In the genomic region with DNA sequence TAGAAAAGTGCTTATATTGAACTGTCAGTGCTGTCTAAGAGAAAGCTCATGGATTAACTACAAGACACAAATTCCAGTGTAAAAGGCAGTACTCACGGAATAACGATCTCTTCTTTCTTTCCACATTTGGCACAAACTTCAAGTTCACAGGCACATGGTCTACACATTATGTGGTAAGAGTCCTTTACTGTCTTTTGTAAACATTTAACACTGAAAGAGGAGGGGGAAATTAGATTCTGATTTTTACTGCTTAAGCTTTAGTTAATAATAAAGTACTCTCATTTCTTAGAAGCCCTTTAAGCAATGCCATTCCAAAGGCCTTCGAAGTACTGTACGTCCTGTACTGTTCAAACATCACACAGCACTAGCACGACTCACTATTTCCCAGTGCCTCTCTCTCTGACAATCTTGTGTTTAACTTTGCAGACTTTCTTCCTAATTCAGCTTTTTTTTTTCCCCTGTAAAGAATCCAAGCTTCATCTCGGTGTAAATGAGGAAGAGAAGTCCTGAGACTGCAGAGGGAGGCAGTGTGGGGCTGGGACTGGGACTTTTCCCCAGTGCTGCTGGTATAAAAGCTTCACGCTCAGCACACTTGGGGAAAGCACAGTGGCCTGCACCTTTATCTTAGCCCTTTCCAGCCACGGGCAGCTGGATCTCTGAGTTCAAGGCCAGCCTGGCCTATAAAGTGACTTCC, we compare ENCODE assay signal across 20 mouse cellular contexts. TPM values are rescaled to one million over a fixed set of nuclear protein-coding genes. Genes with fewer than 3 reads are reported as not detected.
DNase-seq lines count a peak whose midpoint lies in the region; ATAC-seq and TF ChIP-seq lines count a peak whose summit lies in the region.
"Had no signal": no experiment of that assay in that cellular context is flagged by ENCODE, and none has a peak within 500 bp of the region (broad histone marks: within the 10 kb centered on the region; RNA-seq: fewer than 3 reads in every experiment).

No protein-coding gene starts in this region.

- no peak overlapping the region for H3K9ac ChIP-seq in forebrain, embryonic 16.5 days (replicated peaks; ENCODE audit: low read depth, low read length)
- no peak overlapping the region for H3K9ac ChIP-seq in liver, postnatal 0 days (replicated peaks)
- no peak overlapping the region for H3K9ac ChIP-seq in embryonic facial prominence, embryonic 15.5 days
- 0 out of 2 replicates have a peak overlapping the region, but pooled peaks have one; percentile 4 for H3K9ac ChIP-seq in stomach, embryonic 14.5 days (replicated peaks; ENCODE audit: low read depth, low read length)
- no peak overlapping the region for H3K9ac ChIP-seq in midbrain, embryonic 14.5 days (replicated peaks; ENCODE audit: low read length)
- H3K9ac ChIP-seq: embryonic facial prominence, embryonic 13.5 days; forebrain, embryonic 15.5 days; heart, embryonic 12.5 days; hindbrain, embryonic 14.5 days had no signal

- TF ChIP-seq EP300 in liver, postnatal 0 days (IDR thresholded peaks at IDR 0.05; ENCODE audit: low read depth) = peak; percentile 54; the same call in 1 of the 2 replicates

- WGBS in forebrain, embryonic 10.5 days = 88% methylated on average over 8 of the region's 8 CpGs
- WGBS in forebrain, embryonic 16.5 days = 40% methylated on average over 8 of the region's 8 CpGs
- WGBS in liver, postnatal 0 days (ENCODE audit: insufficient replicate concordance) = 42% methylated on average over 8 of the region's 8 CpGs
- 58% methylated on average over 8 of the region's 8 CpGs for WGBS in embryonic facial prominence, embryonic 15.5 days
- WGBS in stomach, embryonic 14.5 days = 40% methylated on average over 8 of the region's 8 CpGs
- WGBS in midbrain, embryonic 14.5 days = 84% methylated on average over 8 of the region's 8 CpGs

- H3K4me2 ChIP-seq in forebrain, embryonic 16.5 days (ENCODE audit: low read length) = no peak overlapping the region
- H3K4me2 ChIP-seq in liver, postnatal 0 days (ENCODE audit: low read depth, low read length) = no peak overlapping the region
- H3K4me2 ChIP-seq in embryonic facial prominence, embryonic 15.5 days (replicated peaks) = no peak overlapping the region
- H3K4me2 ChIP-seq in stomach, embryonic 14.5 days (replicated peaks; ENCODE audit: low read depth, low read length) = no peak overlapping the region
- H3K4me2 ChIP-seq in midbrain, embryonic 14.5 days (ENCODE audit: low read length) = no peak overlapping the region
- H3K4me2 ChIP-seq: embryonic facial prominence, embryonic 13.5 days; forebrain, embryonic 15.5 days; heart, embryonic 12.5 days; hindbrain, embryonic 14.5 days had no signal

- ATAC-seq in forebrain, embryonic 16.5 days = no peak
- no peak for ATAC-seq in liver, postnatal 0 days
- ATAC-seq in embryonic facial prominence, embryonic 15.5 days (ENCODE audit: insufficient number of reproducible peaks, low FRiP score, low TSS enrichment, low read depth) = no peak
- ATAC-seq in stomach, embryonic 14.5 days (ENCODE audit: insufficient number of reproducible peaks, insufficient read depth, low FRiP score, low read depth) = peak; percentile 33; the same call in 1 of the 2 replicates
- no peak for ATAC-seq in midbrain, embryonic 14.5 days (ENCODE audit: low FRiP score, low TSS enrichment)
- ATAC-seq: forebrain, embryonic 15.5 days had no signal

- peaks cover 28% of the 10 kb centered on the region for H3K4me1 ChIP-seq in forebrain, embryonic 10.5 days
- H3K4me1 ChIP-seq in forebrain, embryonic 16.5 days (replicated peaks; ENCODE audit: control insufficient read depth, insufficient read depth, low read length) = 0 out of 2 replicates have a peak, but pooled peaks cover 4% of the 10 kb centered on the region
- H3K4me1 ChIP-seq in liver, postnatal 0 days (ENCODE audit: insufficient read depth) = peaks cover 10% of the 10 kb centered on the region
- peaks cover 9% of the 10 kb centered on the region; the same call in 1 of the 2 replicates for H3K4me1 ChIP-seq in embryonic facial prominence, embryonic 15.5 days
- H3K4me1 ChIP-seq in stomach, embryonic 14.5 days (ENCODE audit: control insufficient read depth, insufficient read depth, low read length) = peaks cover 8% of the 10 kb centered on the region
- peaks cover 4% of the 10 kb centered on the region; the same call in 1 of the 2 replicates for H3K4me1 ChIP-seq in midbrain, embryonic 14.5 days (ENCODE audit: control insufficient read depth, insufficient read depth, low read length)

- H3K27ac ChIP-seq in forebrain, embryonic 10.5 days = peak overlapping the region; percentile 44; the same call in 1 of the 2 replicates
- H3K27ac ChIP-seq in forebrain, embryonic 16.5 days (ENCODE audit: low read length) = no peak overlapping the region
- 0 out of 2 replicates have a peak overlapping the region, but pooled peaks have one; percentile 16 for H3K27ac ChIP-seq in liver, postnatal 0 days (ENCODE audit: low read depth)
- 0 out of 2 replicates have a peak overlapping the region, but pooled peaks have one; percentile 34 for H3K27ac ChIP-seq in embryonic facial prominence, embryonic 15.5 days (replicated peaks)
- peak overlapping the region; percentile 61; the same call in 1 of the 2 replicates for H3K27ac ChIP-seq in stomach, embryonic 14.5 days (ENCODE audit: low read length)
- no peak overlapping the region for H3K27ac ChIP-seq in midbrain, embryonic 14.5 days (replicated peaks; ENCODE audit: low read depth, low read length)
- H3K27ac ChIP-seq: embryonic facial prominence, embryonic 13.5 days; forebrain, embryonic 15.5 days; hindbrain, embryonic 14.5 days had no signal

- H3K4me3 ChIP-seq in forebrain, embryonic 10.5 days = no peak overlapping the region
- no peak overlapping the region for H3K4me3 ChIP-seq in forebrain, embryonic 16.5 days (replicated peaks; ENCODE audit: low read length)
- H3K4me3 ChIP-seq in liver, postnatal 0 days (ENCODE audit: low read depth, low read length) = no peak overlapping the region
- no peak overlapping the region for H3K4me3 ChIP-seq in embryonic facial prominence, embryonic 15.5 days (replicated peaks)
- no peak overlapping the region for H3K4me3 ChIP-seq in stomach, embryonic 14.5 days (ENCODE audit: low read depth, low read length)
- H3K4me3 ChIP-seq in midbrain, embryonic 14.5 days (replicated peaks; ENCODE audit: low read depth, low read length) = no peak overlapping the region
- H3K4me3 ChIP-seq: embryonic facial prominence, embryonic 13.5 days; forebrain, embryonic 15.5 days; heart, embryonic 12.5 days; megakaryocyte, embryonic 14.5 days; myocyte had no signal

- no peak for TF ChIP-seq CTCF in liver, postnatal 0 days (IDR thresholded peaks at IDR 0.05; ENCODE audit: low read depth)

- H3K27me3 ChIP-seq in forebrain, embryonic 10.5 days (ENCODE audit: poor library complexity, severe bottlenecking) = no peaks in the 10 kb centered on the region
- H3K27me3 ChIP-seq in forebrain, embryonic 16.5 days (replicated peaks; ENCODE audit: control insufficient read depth, insufficient read depth, low read length) = no peaks in the 10 kb centered on the region
- no peaks in the 10 kb centered on the region for H3K27me3 ChIP-seq in liver, postnatal 0 days (ENCODE audit: insufficient read depth, low read length)
- no peaks in the 10 kb centered on the region for H3K27me3 ChIP-seq in embryonic facial prominence, embryonic 15.5 days
- H3K27me3 ChIP-seq in stomach, embryonic 14.5 days (ENCODE audit: control insufficient read depth, insufficient read depth, low read length) = no peaks in the 10 kb centered on the region
- H3K27me3 ChIP-seq in midbrain, embryonic 14.5 days (ENCODE audit: control insufficient read depth, insufficient read depth, low read length) = no peaks in the 10 kb centered on the region
- H3K27me3 ChIP-seq: embryonic facial prominence, embryonic 13.5 days; forebrain, embryonic 15.5 days; heart, embryonic 12.5 days; megakaryocyte, embryonic 14.5 days had no signal

- H3K9me3 ChIP-seq in forebrain, embryonic 10.5 days = peaks cover 6% of the 10 kb centered on the region; the same call in 1 of the 2 replicates
- no peaks in the 10 kb centered on the region for H3K9me3 ChIP-seq in forebrain, embryonic 16.5 days (ENCODE audit: control insufficient read depth, low read length)
- no peaks in the 10 kb centered on the region for H3K9me3 ChIP-seq in liver, postnatal 0 days (ENCODE audit: low read length)
- H3K9me3 ChIP-seq in embryonic facial prominence, embryonic 15.5 days (replicated peaks) = no peaks in the 10 kb centered on the region
- H3K9me3 ChIP-seq in stomach, embryonic 14.5 days (ENCODE audit: control insufficient read depth, low read depth, low read length) = no peaks in the 10 kb centered on the region
- H3K9me3 ChIP-seq in midbrain, embryonic 14.5 days (ENCODE audit: control insufficient read depth, low read length) = no peaks in the 10 kb centered on the region
- H3K9me3 ChIP-seq: embryonic facial prominence, embryonic 13.5 days; forebrain, embryonic 15.5 days; G1E; heart, embryonic 12.5 days; megakaryocyte, embryonic 14.5 days had no signal

- peaks cover 42% of the 10 kb centered on the region for H3K36me3 ChIP-seq in forebrain, embryonic 10.5 days (replicated peaks)
- 0 out of 2 replicates have a peak, but pooled peaks cover 2% of the 10 kb centered on the region for H3K36me3 ChIP-seq in forebrain, embryonic 16.5 days (ENCODE audit: control insufficient read depth, insufficient read depth)
- peaks cover 6% of the 10 kb centered on the region; the same call in 1 of the 2 replicates for H3K36me3 ChIP-seq in liver, postnatal 0 days (replicated peaks; ENCODE audit: insufficient read depth, low read length)
- H3K36me3 ChIP-seq in embryonic facial prominence, embryonic 15.5 days = peaks cover 16% of the 10 kb centered on the region
- H3K36me3 ChIP-seq in stomach, embryonic 14.5 days (ENCODE audit: control insufficient read depth, insufficient read depth, low read length) = no peaks in the 10 kb centered on the region
- H3K36me3 ChIP-seq in midbrain, embryonic 14.5 days (ENCODE audit: control insufficient read depth, insufficient read depth, low read length) = peaks cover 6% of the 10 kb centered on the region
- H3K36me3 ChIP-seq: forebrain, embryonic 15.5 days had no signal

- DNase-seq in forebrain, embryonic 10.5 days (ENCODE audit: extremely low spot score, low spot score) = no peak
- no peak for DNase-seq in liver, postnatal 0 days
- no peak for DNase-seq in liver
- no peak for DNase-seq in midbrain, embryonic 14.5 days
- DNase-seq in layer of hippocampus, adult 11-12 months (ENCODE audit: low spot score) = no peak
- DNase-seq: cerebellum, adult 9-10 months; gastrocnemius, postnatal 14 days; kidney, postnatal 25 days; layer of hippocampus, postnatal 36 days; spleen, adult 18-20 months had no signal

RNA-seq across cellular contexts. Expression of gene 1110059E24Rik, which starts 54.0 kb away (rescaled TPM):
- polyA plus RNA-seq in forebrain, embryonic 10.5 days (2016; fragmentation: Nextera tagmentation; extraction: Ambion mirVana) = 79.5 and 82.0 TPM in 2 replicates
- 56.4 and 58.3 TPM in 2 replicates for polyA plus RNA-seq in forebrain, embryonic 16.5 days (2015; fragmentation: Nextera tagmentation; extraction: Ambion mirVana)
- polyA plus RNA-seq in liver, postnatal 0 days (2015; fragmentation: Nextera tagmentation; extraction: Ambion mirVana) = 17.7 and 18.6 TPM in 2 replicates
- 46.4 and 49.8 TPM in 2 replicates for polyA plus RNA-seq in embryonic facial prominence, embryonic 15.5 days (2015; fragmentation: Nextera tagmentation; extraction: Ambion mirVana)
- 58.0 and 58.2 TPM in 2 replicates for polyA plus RNA-seq in stomach, embryonic 14.5 days (2014; fragmentation: Nextera tagmentation; extraction: Ambion mirVana)
- polyA plus RNA-seq in midbrain, embryonic 14.5 days (2014; fragmentation: Nextera tagmentation; extraction: Ambion mirVana) = 62.3 and 65.8 TPM in 2 replicates

RNA-seq across cellular contexts. Expression of gene Abhd17b, which starts 54.2 kb away (rescaled TPM):
- 30.1 and 30.8 TPM in 2 replicates for polyA plus RNA-seq in forebrain, embryonic 10.5 days (2016; fragmentation: Nextera tagmentation; extraction: Ambion mirVana)
- polyA plus RNA-seq in forebrain, embryonic 16.5 days (2015; fragmentation: Nextera tagmentation; extraction: Ambion mirVana) = 33.3 and 44.2 TPM in 2 replicates
- polyA plus RNA-seq in liver, postnatal 0 days (2015; fragmentation: Nextera tagmentation; extraction: Ambion mirVana) = 13.9 and 16.7 TPM in 2 replicates
- 31.8 and 32.6 TPM in 2 replicates for polyA plus RNA-seq in embryonic facial prominence, embryonic 15.5 days (2015; fragmentation: Nextera tagmentation; extraction: Ambion mirVana)
- 26.5 and 31.3 TPM in 2 replicates for polyA plus RNA-seq in stomach, embryonic 14.5 days (2014; fragmentation: Nextera tagmentation; extraction: Ambion mirVana)
- polyA plus RNA-seq in midbrain, embryonic 14.5 days (2014; fragmentation: Nextera tagmentation; extraction: Ambion mirVana) = 45.9 and 54.3 TPM in 2 replicates

Comparison
In these comparisons a context has a peak if more than half of its experiments do, and no peak if none do; other contexts are left out.
1. H3K27ac ChIP-seq: peak in forebrain, embryonic 10.5 days (single experiment), liver, postnatal 0 days (single experiment), embryonic facial prominence, embryonic 15.5 days (single experiment) and stomach, embryonic 14.5 days (single experiment); none in forebrain, embryonic 16.5 days (single experiment) and midbrain, embryonic 14.5 days (single experiment).